Mouse (Mus musculus): ENCODE results near the gene Mad2l2. TPM values are rescaled to one million over a fixed set of nuclear protein-coding genes. Genes with fewer than 3 reads are reported as not detected.
"Not testable (repeated sequence)": the region's sequence is repeated elsewhere in the genome, so short reads cannot be mapped to it uniquely, and the experiment has no call there.

Gene Mad2l2
- polyA plus RNA-seq, 1 experiment = 34.8 TPM

GRCm38 (mm10) chr4:148107621-148108291, 22.4 kb upstream of the Mad2l2 start:
- no peak for DNase-seq (ENCODE audit: low read depth)

GRCm38 (mm10) chr4:148108565-148109100, 21.6 kb upstream of the Mad2l2 start:
- DNase-seq (ENCODE audit: low read depth) = no peak

- DNase-seq (ENCODE audit: low read depth) = no peak
Measured at GRCm38 (mm10) chr4:148109215-148109614, 21.0 kb upstream of the Mad2l2 start.

- no peak for DNase-seq (ENCODE audit: low read depth)
Measured at GRCm38 (mm10) chr4:148112519-148112918, 17.7 kb upstream of the Mad2l2 start.

GRCm38 (mm10) chr4:148114758-148115391, 15.3 kb upstream of the Mad2l2 start:
- no peak for DNase-seq (ENCODE audit: low read depth)

- DNase-seq (ENCODE audit: low read depth) = no peak
Measured at GRCm38 (mm10) chr4:148115467-148115866, 14.7 kb upstream of the Mad2l2 start.

GRCm38 (mm10) chr4:148116657-148117056, 13.5 kb upstream of the Mad2l2 start:
- no peak for DNase-seq (ENCODE audit: low read depth)

GRCm38 (mm10) chr4:148117392-148117791, 12.8 kb upstream of the Mad2l2 start:
- DNase-seq (ENCODE audit: low read depth) = no peak

- DNase-seq (ENCODE audit: low read depth) = not testable (repeated sequence)
Measured at GRCm38 (mm10) chr4:148119578-148119977, 10.6 kb upstream of the Mad2l2 start.

GRCm38 (mm10) chr4:148120555-148120954, 9.6 kb upstream of the Mad2l2 start:
- no peak for DNase-seq (ENCODE audit: low read depth)

GRCm38 (mm10) chr4:148121362-148121761, 8.8 kb upstream of the Mad2l2 start:
- DNase-seq (ENCODE audit: low read depth) = no peak

GRCm38 (mm10) chr4:148121982-148122693, 8.0 kb upstream of the Mad2l2 start:
- DNase-seq (ENCODE audit: low read depth) = no peak

- DNase-seq (ENCODE audit: low read depth) = no peak
Measured at GRCm38 (mm10) chr4:148122694-148123066, 7.5 kb upstream of the Mad2l2 start.

- no peak for DNase-seq (ENCODE audit: low read depth)
Measured at GRCm38 (mm10) chr4:148128241-148128640, 1.9 kb upstream of the Mad2l2 start.

- DNase-seq (ENCODE audit: low read depth) = no peak
Measured at GRCm38 (mm10) chr4:148128672-148129071, 1.5 kb upstream of the Mad2l2 start.

GRCm38 (mm10) chr4:148130561-148131413, 603 bp downstream of the Mad2l2 start, which contains the start of gene Draxin:
Draxin (minus strand) TSS chr4:148130698.
- no peak for DNase-seq (ENCODE audit: low read depth)

- DNase-seq (ENCODE audit: low read depth) = no peak
Measured at GRCm38 (mm10) chr4:148131497-148132081, 1.4 kb downstream of the Mad2l2 start.

GRCm38 (mm10) chr4:148134988-148135387, 4.8 kb downstream of the Mad2l2 start:
- no peak for DNase-seq (ENCODE audit: low read depth)

GRCm38 (mm10) chr4:148137503-148137902, 7.3 kb downstream of the Mad2l2 start:
- DNase-seq (ENCODE audit: low read depth) = no peak

GRCm38 (mm10) chr4:148139767-148140097, 9.5 kb downstream of the Mad2l2 start:
- DNase-seq (ENCODE audit: low read depth) = no peak

All from gonadal fat pad, adult 2 months (tissue).